Mouse (Mus musculus) lung, adult 2 months (tissue): ENCODE data around the gene Zscan4-ps1. TPM values are rescaled to one million over a fixed set of nuclear protein-coding genes. Genes with fewer than 3 reads are reported as not detected.
"Not testable (repeated sequence)": the region's sequence is repeated elsewhere in the genome, so short reads cannot be mapped to it uniquely, and the experiment has no call there.

Experiments used
- DNase-seq: peaks from one replicate; pipeline ENCODE4 v3.0.0; 2022
- H3K4me1 ChIP-seq: fragments of 200-500 bp; 2 replicates; pipeline ENCODE4 v1.6.1; 2011; ENCODE audit warnings: low read length; ENCODE audit not compliant: control insufficient read depth, insufficient read depth
- H3K4me3 ChIP-seq: fragments of 200-500 bp; replicated peaks from 2 replicates; pipeline ENCODE3; 2011; ENCODE audit warnings: low read depth, mild to moderate bottlenecking, control low read depth, low read length; ENCODE audit errors: extremely low read depth
- WGBS: fragments of 180-500 bp; shearing (Covaris S2); methylation state at CpG from one replicate; pipeline ENCODE4 v1.1.7; 2018; 5-methylcytosine and 5-hydroxymethylcytosine counted together
- polyA plus RNA-seq: library from polyadenylated mRNA; depleted of rRNA; stranded (reverse); fragments of >200 nt; gene quantifications from 2 replicates; pipeline ENCODE4 v1.2.3, GENCODE M21; 2012; rRNA removed

Gene Zscan4-ps1
- polyA plus RNA-seq, result not detected in 2 replicates

DNA sequence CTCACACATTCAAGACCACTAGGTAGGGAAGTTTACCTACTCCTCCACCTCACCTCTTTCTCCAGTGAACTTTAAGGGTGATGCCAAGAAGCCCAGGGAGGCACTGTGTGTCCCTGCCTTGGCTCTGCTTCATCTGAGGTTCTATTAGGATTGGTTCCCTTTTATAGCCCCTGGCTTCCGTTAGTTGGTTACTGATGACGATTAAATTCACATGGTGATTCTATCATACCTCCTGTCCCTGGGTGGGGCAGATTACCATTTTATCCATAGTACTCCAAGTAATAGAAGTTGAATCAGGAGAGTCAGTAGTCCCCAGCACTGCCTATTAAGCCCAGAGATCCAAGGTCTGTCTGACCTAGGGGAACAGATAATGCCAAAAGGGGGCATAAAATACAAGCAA lies at the start of gene Zscan4-ps1:
Gene Zscan4-ps1, minus strand, starts transcription at position 101 of the 400 bp plus-strand sequence.
- not testable (repeated sequence) for H3K4me3 ChIP-seq, DNase-seq, H3K4me1 ChIP-seq
- 90% methylated on average over 2 of the region's 2 CpGs for WGBS

Other genes starting within 250 kb of the Zscan4-ps1 start
- gene Zscan4b, start 164.6 kb downstream of the Zscan4-ps1 start, polyA plus RNA-seq, result not detected in 2 replicates
- gene Zscan4c, start 63.9 kb downstream of the Zscan4-ps1 start, polyA plus RNA-seq, result not detected in 2 replicates
- gene Zscan4d, start 96.5 kb upstream of the Zscan4-ps1 start, polyA plus RNA-seq, result not detected in 2 replicates
- gene Zscan4e, start 241.0 kb upstream of the Zscan4-ps1 start, polyA plus RNA-seq, result not detected in 2 replicates